Mouse (Mus musculus) hindlimb bud, embryonic 11.5 days (tissue): Measurements from ENCODE around the gene Cspg4.
"Not testable (repeated sequence)": the region's sequence is repeated elsewhere in the genome, so short reads cannot be mapped to it uniquely, and the experiment has no call there.

ENCODE experiments used
- DNase-seq: peaks from one replicate; pipeline ENCODE4 v3.0.0-alpha.2; 2012; ENCODE audit warnings: low read depth, low spot score; ENCODE audit errors: extremely low spot score

Cspg4 gene

DNA sequence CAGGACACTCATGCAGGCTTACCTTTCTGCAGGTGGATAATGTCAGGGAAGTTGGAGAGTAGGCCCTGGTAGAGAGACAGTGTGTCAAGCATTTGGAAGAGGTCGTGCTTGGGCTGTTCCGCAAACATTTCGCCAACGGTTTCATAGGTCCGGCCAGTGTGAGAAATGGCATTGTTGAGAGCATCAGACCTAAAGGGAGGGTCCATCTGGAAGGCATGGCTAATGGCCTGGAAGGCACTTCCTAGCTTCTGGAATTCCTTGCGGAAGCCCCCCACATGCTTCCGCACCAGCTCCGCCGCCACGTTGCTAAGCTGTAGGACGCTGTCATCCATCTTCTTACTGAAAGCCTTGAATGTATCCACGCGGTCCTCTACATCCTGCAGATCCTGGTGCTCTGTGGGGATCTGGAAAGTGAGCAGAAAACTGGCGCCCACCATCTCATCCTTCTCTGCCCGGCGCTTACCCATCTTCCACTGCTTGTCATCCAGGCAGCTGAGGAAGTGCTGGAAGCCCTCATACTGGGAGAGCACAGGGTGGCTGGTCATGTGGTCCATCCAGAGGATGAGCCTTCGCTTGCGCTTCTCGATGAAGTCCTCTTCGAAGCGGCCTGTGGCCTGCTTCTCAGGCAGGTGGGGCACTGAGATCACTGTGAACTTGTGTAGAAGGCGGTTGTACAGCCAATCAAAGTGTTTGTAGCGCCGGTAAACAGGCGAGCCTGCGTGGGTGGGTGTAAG, 60.6 kb downstream of the Cspg4 start:
- DNase-seq: no peak

DNA sequence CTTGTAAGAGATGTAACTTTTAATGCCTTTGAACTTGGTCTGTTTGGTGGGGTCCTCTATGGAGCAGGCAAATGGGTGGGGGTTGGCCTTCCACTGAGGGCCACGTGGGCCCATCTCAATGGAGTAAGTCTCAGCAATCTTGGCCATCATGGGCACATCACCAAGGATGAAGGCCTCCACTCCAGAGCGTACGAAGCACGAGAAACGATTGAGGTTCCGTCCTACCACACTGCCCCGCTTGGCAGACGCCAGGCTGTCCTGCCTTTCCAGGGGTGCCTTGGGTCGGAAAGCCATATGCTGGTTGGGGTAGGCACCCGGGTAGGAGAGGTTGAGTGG, 61.2 kb downstream of the Cspg4 start:
- DNase-seq: no peak

DNA sequence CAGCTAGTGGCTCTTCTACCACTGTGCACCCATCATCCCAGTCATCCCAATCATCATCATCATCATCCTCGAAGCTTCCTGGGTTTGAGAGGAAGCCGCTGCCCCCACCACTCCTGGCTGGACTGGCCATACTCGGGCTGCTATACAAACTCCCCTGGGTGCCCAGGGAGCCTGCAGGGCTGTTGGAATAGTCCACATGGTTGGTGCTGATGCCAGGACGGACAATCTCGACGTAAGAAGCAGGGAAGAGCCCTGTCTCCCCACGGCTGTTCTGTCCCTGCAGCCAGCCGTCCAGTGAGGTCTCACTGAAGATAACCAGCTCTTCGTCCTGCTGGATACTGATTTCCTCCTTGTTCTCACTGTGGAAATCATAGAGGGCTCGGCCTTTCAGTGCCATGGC, 61.6 kb downstream of the Cspg4 start:
- no peak for DNase-seq

DNA sequence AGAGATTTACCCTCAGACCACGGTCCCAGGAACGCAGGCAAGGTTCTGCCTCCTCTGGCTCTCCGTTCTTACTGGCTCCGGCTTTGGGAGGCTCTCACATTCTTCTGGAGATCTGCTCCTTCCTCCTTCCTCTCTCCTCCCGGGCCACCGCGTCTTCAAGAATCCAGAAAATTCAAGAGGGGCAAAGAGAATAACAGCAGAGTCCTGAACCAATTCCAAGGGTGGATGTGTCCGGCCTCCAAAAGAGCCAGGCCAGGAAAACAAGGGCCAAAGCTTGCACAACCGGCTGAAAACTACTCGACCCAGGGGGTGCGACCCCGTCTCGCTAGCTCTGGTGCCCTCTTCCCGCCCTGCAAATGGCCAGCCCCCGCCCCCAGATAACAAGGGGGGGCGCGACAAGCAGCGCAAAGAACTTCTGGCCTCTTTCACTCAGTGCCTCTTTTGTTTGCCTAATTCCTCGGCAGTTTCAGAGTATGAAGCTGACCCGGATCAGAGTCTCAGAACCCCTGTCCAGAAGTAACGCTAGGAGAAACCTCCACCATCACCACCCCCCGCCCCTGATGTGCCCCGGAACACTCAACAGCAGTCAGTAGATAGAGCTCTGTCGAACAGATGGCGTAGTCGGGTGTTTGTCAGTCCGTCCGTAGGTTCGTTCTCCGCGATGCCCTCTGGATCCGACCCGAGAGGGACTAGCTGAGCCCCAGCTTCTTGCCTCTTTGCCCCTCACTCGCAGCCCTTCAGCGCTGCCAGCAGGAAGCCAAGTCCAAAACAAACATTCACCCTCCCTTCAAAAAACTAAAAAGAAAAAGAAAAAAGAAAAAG, 62.6 kb downstream of the Cspg4 start:
- DNase-seq: no peak

DNA sequence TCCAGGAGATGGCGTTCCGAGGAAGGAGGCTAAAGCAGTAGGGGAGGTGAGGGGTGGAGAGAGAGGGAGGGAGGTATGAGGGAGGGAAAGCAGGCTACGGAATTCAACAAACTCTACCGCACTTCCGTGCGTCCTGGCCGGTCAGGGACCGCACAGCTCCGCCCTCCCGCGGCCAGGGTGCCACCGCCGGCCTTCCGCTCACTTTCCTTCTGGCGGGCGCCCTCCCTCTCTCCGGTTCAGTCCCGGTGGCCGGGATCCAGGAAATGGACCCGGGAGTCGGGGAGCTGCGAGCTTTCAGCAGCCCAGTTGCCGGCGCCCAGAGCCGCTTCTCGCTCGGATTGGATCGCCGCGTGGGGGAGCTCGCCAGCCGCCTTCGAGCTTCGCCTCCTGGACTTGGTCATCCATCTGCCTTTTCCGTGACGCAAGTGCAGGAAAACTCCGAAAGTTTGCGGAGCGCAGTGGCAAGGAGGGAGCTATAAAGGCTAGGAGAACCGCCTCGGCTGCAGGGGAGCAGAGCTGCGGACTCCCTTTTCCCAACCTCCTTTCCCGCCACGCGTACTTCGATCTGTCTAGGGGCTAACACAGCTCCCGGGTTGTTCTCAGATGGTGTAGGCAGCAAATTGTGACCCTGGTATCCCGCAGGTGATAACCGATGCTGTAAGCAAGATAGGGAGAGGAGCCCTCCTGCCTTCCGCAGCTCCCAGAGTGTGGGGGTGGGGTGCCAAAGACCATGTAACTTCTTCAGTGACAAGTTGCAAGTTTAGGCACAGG, 63.4 kb downstream of the Cspg4 start, which contains the start of gene Snx33:
TSS of gene Snx33 (minus strand) at position 331 of the 771 bp plus-strand sequence.
- no peak for DNase-seq

DNA sequence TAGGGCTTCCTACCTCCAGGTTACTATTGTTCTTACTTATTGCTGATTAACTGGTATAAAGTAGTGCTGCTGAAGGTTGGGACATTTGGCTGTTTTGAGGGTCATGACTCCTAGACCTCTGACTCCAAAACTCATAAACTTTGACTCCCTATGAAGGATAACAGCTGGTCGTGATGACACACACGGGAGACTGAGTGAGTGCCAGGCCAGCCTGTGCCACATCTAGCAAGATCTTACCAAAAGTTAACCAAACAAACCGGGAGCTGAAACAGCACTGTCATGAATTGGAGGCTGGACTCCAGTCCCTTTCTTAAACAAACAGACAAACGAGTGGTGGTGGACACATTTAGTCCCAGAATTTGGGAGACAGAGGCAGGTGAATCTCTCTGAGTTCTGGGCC, 64.7 kb downstream of the Cspg4 start:
- no peak for DNase-seq

DNA sequence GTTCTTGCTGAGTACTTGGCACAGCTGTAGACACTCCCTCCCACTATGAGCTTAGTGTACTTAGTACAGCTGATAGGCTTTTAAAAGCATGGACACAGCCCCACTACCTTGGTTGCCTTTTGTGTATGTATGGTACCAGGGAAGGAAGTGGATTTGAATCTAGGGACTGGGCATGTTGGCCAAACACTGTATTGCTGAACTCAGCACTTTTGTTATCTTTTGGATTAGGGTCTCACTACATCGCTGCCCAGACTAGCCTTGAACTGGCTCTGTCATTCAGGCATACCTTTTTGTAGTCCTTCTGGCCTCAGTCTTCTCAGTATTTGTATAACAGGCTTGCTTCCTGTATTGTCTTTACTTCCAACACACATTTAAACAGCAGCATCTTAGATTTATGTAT, 65.7 kb downstream of the Cspg4 start:
- DNase-seq: no peak

DNA sequence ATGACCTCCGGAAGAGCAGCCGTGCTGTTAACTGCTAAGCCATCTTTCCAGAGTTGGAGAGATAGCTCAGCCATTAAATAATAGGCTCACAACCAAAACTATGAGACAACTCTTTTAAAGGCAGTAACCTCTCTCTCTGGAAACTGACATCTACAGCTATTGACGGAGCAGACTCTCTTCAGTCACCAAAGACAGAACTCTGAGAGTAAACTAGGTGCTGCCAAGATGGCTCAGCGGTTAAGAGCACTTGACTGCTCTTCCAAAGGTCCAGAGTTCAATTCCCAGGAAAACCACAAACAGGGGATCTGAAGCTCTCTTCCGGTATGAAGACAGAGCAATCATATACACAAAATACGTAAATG, 72.0 kb downstream of the Cspg4 start:
- DNase-seq: no peak

DNA sequence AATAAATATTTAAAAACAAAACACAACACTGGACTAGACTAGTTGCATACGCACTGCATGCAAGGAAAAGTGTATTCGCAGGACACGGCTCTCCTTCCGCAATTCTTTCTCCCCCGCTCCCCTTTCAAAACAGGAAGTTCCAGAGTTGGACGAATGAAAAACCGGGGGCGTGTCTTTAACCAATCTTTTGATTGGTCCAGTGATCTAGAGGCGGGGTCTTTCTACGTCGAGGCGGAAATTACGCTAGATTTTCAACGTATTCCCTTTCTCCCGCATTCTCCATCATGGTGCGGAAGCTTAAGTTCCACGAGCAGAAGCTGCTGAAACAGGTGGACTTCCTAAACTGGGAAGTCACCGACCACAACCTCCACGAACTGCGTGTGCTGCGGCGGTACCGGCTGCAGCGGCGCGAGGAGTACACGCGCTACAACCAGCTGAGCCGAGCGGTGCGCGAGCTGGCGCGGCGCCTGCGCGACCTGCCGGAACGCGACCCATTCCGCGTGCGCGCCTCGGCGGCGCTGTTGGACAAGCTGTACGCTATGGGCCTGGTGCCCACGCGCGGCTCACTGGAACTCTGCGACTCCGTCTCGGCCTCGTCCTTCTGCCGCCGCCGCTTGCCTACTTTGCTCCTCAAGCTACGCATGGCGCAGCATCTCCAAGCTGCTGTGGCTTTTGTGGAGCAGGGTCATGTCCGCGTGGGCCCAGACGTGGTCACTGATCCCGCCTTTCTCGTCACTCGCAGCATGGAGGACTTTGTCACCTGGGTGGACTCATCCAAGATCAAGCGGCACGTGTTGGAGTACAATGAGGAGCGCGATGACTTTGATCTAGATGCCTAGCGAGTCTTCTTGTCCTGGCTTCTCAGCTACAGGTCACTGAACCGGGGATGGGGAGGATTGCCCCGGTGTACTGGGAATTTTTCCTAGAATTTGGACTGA, 72.7 kb downstream of the Cspg4 start, which contains the start of gene Imp3:
TSS of gene Imp3 (plus strand) at position 253 of the 938 bp plus-strand sequence.
- DNase-seq: peak; percentile 91

DNA sequence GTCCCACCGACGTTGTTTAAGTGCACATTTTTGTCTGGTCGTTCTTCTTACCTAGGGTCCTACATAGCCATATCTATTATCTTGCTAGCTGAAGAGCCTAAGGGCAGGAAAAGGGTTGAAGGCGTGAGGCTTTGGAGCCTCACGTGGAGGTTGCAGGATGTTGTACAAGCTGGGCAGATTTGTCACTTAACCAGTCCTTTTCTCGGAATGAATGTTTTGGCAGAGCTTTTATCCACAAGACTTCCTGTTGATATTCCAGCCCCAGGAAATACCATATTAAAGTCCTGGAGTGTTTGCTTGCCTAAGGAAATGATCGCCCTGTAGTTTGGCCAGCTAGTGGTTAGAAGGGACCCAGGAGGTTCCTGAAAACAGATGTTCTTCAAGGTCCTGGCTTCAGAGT, 73.5 kb downstream of the Cspg4 start:
- no peak for DNase-seq

DNA sequence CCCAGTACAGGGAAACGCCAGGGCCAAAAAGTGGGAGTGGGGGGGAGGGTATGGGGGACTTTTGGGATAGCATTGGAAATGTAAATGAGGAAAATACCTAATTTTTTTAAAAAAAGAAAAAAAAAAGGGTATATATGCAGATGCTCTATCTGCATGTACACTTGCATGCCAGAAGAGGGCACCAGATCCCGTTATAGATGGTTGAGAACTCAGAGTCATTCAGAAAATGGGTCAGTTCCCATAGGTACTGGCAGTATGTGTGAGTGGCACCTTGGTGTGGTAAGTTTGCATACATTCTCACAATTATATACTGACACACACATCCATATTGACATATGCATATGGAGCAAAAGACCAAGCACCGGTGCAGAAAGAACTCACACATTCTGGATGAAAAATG, 82.6 kb downstream of the Cspg4 start:
- DNase-seq: not testable (repeated sequence)

DNA sequence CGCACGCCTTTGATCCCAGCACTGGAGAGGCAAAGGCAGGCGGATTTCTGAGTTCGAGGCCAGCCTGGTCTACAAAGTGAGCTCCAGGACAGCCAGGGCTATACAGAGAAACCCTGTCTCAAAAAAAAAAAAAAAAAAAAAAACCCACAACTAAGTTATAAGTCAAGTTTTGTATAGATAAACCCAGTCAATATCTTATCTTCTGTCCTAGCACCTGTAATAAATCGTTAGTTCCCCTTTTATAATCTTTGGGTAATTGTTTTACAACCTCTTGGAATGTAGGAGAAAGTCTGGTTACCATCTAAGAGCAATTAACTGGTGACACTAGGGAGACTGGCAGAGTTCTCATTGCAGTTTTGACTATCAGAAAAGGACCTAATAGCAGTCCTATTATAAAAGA, 83.9 kb downstream of the Cspg4 start:
- DNase-seq: not testable (repeated sequence)
